Mouse (Mus musculus) left cerebral cortex, postnatal 25 days (tissue): ENCODE measurements around the gene Tbc1d16. TPM values are rescaled to one million over a fixed set of nuclear protein-coding genes. Genes with fewer than 3 reads are reported as not detected.
A peak's percentile ranks its signal among the peaks of the same experiment; 100 is the strongest.

Source experiments
- DNase-seq, 2 experiments: peaks; one replicate each; pipeline ENCODE4 v3.0.0; 2022; ENCODE audit warnings: low spot score in 2 of 2, mixed read lengths in 1 of 2
- intact Hi-C: fragments of 180-260 bp; cut with DNase I; formaldehyde crosslinking; loops from one replicate; pipeline ENCODE4 v1.15.1; 2025
- total RNA-seq, 2 experiments: library from RNA; stranded (reverse); gene quantifications; 2 replicates each; pipeline ENCODE4 v1.2.3; 2021

Gene Tbc1d16
- total RNA-seq, 2 experiments from 2014 or later: 32.1 to 40.9 TPM

DNA sequence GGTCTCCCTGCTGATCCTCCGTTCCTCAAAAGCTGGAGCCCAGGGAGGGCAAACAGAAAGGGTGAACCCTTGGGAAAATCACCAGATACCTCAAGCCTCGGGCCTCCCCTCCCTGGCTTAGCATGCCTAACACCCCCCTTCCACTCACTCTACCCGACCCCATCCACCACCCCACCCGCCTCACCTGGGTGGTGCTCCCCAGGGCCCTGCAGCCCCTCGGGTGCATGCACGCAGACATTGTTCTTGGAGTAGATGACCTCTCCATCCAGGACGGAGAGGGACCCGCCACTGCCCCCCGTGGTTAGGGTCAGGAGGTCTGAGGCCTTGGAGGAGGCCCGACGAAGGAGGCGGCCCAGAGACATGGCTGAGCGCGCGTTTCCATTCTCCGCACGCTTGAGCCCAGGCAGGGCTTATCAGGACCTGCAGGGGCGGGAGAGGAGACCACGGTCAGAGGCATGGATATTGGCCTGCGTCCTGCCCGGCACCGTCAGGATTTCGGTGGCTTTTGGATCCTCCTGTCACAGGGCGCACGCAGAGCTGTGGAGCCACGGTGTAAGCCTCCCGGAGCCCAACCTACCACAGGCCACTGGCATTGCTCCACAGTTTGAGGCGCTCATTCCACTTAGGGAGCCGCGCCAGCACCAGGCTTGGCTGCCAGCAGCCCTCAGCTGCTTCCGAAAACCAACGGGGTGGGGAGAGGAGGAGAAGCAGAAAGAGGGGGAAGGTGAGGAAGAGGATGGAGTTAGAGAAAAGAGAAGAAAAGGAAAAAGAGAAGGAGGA lies 17.8 kb downstream of the Tbc1d16 start:
- peak; percentile 56 to 81 for DNase-seq
- intact Hi-C loops: no loop called here

DNA sequence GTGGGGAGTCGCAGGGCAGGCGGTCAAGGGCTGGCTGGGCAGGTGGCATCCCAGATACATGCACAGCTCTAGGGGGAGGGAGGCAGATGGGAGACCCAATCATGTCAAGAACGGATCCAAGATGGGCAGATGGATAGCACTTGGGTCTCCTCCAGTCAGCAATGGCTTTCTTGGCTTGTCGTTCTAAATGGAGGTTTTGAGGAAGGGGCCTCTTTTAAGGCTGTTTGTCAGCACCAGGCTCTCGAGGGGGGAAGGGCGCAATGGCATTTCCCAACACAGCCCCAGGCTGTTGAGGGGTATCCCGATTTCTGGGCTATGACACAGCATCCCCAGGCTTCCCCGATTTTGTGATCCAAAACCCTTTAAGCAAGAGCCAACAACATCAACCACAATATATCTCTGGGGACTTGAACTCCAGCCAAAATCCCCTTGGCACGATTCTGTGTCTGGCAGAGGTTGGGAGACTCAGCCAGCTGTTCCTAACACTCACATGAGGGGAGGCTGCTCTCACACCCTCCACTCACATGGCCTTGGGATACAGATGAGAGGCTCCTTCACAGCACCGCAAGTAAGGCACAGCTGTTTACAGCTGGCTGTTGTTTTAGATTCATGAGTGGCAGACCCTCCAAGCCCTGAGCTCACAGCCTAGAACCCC lies 18.8 kb downstream of the Tbc1d16 start:
- intact Hi-C loops: no loop called here
- DNase-seq: peak in 1 of 2 experiments; percentile 31

DNA sequence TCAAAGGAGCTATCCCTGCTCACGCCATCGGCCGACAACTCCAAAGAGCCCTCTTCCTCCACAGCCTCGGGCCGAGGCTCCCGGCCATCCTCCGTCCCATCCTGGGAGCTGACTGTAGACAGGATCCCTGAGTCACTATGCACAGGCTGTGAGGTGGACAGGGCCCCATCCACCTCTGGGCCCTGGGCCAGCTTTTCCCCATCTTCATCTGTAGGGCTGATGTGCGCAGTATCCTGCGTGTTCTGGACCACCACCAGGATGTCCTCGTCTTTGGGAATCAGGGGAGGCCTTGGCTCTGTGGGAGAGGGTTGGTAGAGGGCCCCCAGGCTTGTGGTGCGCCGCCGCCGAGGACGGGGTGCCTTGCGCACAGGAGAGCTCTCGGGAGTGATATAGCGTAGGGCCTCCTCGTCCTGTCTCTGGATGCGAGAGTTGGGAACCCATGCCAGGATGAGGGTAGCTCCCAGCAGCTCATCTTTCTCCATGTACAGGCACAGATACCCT lies 19.4 kb downstream of the Tbc1d16 start:
- intact Hi-C loops: no loop called here
- no peak for DNase-seq

DNA sequence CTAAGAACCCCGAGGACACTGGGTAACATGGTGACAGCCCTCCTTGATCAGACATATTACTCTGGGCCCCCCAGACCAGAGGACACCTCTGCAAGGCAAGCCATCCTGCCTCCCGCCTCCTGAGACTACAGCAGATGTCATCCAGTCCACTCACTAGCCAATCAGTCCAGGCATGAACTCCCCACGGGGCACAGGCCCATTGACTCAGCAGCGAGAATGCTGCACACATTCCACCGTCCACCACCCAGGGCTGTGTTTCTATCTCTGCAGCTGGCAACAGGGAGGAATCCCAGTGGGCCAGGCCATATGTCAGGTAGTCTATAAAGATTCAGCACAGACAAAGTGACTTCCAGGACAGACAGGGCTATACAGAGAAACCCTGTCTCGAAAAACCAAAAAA lies 20.3 kb downstream of the Tbc1d16 start:
- no peak for DNase-seq
- intact Hi-C loops: loop anchor here (2.0 kb wide), 1 partner anchor 41 kb away; no protein-coding TSS in a partner anchor

DNA sequence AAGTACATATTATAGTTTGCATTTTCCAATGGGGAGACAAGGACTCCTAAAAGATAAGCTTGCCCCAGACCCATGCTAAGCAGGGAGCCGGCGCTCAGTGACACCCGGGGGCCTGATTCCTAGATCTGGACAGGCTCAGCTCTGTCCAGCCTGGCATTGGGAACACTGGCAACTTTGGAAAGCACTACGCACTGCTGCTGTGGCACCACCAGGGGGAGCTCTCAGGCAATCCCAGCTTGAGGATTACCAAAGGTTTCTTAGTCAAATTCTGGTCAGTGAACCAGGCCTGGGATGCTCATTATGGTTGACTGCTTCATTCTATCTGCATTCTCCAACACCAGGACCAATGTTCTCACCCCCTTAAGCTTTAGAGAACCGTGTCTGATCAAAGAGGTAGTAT lies 21.7 kb downstream of the Tbc1d16 start:
- intact Hi-C loops: loop anchor here (2.0 kb wide), 1 partner anchor 42 kb away; no protein-coding TSS in a partner anchor
- peak; percentile 47 to 62 for DNase-seq

DNA sequence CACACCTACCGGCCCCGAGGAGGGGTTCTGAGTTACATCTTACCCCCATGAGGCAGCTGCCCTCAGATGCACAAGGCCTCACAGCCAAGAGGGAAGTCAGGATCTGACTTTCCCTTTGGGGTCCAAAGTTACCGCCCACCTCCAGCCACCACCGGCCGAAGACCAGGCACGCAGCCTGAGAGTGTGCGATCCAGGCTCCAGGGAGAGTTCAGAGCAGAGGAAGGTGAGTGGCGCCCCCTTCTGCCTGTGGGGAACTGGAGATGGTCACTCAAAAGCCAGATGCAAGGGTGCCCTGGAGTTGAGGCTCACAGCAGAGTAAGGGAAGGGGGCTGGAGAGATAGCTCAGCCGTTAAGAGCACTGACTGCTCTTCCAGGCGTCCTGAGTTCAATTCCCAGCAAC lies 22.6 kb downstream of the Tbc1d16 start:
- intact Hi-C loops: loop anchor here (2.0 kb wide), 1 partner anchor 43 kb away; no protein-coding TSS in a partner anchor
- DNase-seq: no peak

DNA sequence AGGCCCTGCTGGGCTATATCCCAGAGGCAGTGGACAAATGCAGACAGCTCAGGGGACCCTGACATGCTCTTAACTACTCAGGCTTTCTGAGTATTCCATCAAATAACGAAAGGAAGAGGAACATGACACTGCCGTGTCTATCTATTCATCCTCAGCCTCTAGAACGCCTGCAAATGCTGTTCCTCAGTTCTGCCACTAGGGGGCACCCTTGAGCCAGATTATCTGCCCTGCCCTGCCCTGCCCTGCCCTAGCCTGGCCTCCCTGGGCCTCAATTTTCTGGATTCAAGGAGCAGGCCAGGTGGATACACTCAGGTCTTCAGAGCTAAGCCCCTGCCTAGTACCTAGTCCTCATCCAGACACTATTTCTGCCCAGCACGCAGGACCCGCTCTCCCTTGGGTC lies 24.9 kb downstream of the Tbc1d16 start:
- intact Hi-C loops: no loop called here

DNA sequence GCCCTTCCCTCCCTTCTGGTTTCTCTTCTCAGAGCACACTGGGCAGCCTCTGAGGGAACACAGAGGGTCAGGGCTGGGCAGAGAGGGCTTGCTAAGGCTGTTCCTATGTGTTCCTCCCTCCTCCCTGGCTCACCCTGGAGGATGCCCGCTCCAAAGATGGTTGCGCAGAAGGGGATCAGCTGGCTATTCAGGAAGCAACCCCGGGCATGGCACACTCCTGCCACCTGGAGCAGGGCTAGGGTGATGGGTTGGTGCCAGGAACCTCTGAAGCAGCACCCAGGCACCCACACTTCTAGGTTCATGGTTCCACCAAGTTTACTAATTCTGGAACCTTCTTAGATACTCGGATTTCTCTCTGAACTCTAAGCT lies 29.1 kb downstream of the Tbc1d16 start:
- intact Hi-C loops: no loop called here
- DNase-seq: no peak

More for the DNA sequence above, 24.9 kb downstream of the Tbc1d16 start:
- no peak for DNase-seq

DNA sequence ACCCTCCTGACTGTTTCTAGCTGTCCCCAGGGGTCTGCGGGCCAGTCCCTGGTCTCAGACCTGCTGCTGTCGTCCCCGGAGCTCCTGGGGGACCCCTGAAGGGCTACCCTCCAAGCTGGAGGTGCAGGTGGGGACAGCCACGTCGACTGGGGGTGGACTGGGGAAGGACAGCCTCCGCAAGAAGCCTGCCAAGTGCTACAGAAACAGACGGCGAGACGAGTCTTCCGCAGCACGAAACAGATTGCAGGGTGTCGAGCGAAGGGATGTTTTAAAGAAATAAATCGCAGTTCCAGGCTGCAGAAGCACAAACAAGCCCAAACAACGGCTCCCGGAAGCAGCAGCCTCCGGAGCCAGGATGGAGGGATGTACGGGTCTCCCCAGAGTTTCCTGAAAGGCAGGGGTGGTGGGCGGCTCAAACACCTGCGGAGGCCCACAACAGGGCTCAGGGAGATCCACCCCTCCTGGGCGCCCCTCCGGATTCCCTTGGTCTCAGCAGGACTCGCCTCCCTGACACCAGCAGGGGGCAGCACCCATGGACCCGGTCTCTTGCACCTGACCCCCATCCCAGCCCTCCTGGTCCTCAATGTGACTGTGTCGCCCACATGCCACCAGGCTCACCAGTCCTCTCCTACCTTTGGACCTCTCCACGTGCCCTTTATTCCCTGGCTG lies 29.6 kb downstream of the Tbc1d16 start:
- peak; percentile 76 to 93 for DNase-seq
- intact Hi-C loops: no loop called here

DNA sequence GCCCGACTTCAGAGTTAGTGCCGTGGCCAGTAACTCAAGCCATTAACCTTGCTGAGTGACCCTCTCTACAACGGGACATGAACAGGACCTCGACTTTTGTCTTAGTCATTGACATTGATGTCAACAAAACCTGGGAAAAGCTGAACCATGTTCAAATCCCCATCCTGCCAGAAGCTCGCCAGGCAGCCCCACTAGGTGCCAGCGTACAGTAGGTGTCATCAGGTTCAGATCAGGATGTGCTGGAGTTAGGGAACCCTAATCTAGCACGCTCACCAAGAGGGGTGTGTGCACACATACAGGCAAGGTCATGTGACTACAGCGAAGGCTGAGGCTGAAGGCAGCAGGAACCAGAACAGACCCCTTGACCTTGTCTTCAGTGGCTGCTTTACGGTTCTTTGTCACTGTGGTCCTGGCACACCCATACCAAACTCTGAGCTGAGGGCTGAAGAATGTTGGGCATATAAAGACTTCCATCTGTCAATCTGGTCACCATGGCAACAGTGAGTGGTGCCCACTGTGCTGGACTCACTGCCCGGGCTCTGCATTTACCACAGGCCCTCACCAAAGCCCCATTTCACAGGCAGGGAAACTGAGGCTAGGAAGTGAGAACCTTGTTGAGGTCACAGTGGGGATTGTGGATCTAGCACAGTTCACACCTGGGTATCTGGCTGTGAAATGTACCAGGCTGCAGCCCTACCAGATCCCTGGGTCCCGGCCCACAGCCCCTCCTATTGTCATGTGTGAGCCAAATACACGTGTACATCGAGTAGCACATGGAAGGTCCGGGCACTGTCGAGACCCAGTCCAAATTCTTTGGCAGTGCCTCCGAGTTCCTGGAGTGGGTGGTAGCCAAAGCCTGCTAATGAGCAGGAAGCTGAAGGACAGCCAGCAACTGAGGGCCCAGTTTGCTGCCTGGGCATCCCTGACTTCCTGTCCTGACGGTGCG lies 30.4 kb downstream of the Tbc1d16 start:
- peak in 1 of 2 experiments; percentile 40 for DNase-seq
- intact Hi-C loops: no loop called here

DNA sequence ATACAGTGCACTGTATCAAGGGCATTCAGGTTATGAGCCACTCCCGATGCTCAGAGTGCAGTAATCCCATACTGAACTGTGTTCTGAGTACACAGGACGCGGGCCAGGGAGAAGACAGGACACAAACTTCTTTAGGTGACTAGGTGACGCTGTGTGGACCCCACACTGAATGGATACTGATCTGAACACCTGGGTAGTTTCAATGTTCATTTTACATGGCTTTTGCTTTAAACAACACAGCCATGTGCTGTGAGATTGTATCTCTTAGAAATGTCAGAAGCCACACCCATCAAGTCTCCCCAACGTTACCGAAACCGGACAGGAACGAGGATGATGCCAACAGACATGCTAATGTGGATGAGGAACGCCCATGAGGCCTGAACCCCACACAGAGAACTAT lies 35.7 kb downstream of the Tbc1d16 start:
- no peak for DNase-seq
- intact Hi-C loops: no loop called here

DNA sequence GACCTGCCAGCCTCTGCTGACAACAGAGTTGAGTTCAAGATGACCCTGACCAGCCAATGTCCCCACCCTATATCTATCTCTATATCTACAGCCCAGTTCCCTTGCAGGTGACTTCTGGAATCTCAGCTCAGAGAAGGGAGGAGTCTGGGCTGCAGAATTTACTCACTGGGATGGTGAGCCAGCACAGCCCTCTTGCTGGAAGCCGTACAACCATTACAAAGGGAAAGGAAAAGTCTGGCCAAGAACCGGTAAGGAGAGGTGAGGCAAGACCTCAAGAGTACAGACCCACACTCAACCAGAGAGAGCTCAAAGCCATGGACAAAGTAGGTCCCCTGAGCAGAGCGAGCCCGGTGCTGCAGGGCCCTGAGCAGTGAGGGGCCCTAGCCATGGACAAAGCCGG lies 36.1 kb downstream of the Tbc1d16 start:
- intact Hi-C loops: no loop called here
- no peak for DNase-seq

DNA sequence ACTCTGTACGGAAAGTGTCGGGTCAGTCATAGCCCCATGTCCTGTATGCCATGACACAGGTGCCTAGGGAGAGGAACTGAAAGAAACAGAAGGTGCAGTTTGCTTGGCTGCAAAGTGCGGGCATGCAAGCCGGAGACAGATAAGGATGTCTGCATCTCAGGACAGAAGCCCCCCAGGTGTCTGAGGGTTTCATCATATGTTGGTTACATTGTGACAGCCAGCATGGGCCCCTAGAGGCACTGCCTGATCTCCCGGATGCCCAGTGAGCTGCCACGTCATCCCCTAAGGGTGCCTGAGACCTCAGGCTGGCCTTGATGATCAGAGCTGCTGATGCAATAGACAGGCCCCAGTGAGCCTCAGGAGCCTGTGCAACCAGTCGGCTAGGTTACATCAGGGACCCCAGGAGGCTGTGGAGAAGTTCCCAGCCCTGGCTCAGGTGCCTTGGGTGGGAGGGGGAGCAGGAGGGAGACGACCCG lies 36.7 kb downstream of the Tbc1d16 start:
- DNase-seq: no peak
- intact Hi-C loops: loop anchor here (2.0 kb wide), 2 partner anchors 103 to 141 kb away; no protein-coding TSS in a partner anchor

DNA sequence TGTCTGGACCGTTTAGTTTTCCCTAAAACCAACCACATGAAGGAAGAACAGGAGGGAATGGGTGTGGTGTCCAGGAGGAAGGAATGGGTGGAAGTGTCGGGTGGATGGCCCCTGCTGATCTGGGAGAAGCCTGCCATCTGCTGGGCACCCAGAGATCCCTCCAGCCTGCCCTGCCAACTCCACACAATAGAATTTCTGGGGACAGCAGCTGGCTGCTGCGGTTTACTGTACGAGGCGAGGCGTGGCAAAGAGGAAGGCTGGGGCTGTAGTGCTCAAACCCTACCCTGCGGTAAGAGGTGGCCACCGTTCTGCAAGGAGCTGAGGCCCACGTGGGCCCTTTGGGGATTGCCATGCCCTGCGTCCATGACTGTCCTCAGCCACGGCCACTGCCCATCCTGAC lies 37.8 kb downstream of the Tbc1d16 start:
- DNase-seq: peak; percentile 41 to 64
- intact Hi-C loops: loop anchor here (2.0 kb wide), 2 partner anchors 102 to 140 kb away; no protein-coding TSS in a partner anchor

DNA sequence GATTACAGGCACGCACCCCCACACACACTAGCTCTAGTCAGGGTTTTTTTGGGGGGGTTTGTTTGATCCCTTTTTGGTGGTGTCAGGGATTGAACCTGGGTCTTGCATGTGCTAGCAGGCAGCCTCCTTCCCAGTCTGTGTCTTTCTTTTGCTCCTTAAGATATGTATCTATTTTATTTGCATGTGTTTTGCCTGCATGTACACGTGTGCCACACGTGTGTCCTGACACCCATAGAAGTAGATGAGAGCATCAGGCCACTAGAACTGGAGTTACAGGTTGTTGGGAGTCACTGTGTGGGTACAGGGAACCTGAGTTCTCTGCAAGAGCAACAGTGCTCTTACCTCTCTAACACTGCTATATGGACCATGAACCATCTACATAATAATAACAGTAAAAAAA lies 39.0 kb downstream of the Tbc1d16 start:
- intact Hi-C loops: loop anchor here (5.0 kb wide), 1 partner anchor 77 kb away; no protein-coding TSS in a partner anchor
- no peak for DNase-seq

DNA sequence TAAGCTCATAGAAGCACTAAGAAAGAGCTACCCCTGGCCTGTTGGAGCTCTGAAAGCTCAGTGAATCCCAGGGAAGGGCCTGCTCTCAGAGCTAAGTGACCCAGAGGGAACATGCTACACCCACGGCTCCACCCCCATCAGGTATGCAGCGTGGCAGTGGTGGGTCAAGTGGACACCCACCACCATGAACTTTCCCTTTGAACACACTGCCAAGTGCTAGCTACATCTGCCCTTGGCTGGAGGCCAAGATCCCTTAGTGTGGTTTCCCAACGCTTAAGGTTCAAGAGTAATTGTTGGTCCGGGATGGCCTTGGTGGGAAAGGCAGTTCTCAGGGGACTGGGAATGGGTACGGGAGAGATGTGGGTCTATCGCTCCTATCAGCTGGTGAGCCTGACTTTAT lies 39.9 kb downstream of the Tbc1d16 start:
- intact Hi-C loops: loop anchor here (5.0 kb wide), 1 partner anchor 76 kb away; no protein-coding TSS in a partner anchor
- no peak for DNase-seq

DNA sequence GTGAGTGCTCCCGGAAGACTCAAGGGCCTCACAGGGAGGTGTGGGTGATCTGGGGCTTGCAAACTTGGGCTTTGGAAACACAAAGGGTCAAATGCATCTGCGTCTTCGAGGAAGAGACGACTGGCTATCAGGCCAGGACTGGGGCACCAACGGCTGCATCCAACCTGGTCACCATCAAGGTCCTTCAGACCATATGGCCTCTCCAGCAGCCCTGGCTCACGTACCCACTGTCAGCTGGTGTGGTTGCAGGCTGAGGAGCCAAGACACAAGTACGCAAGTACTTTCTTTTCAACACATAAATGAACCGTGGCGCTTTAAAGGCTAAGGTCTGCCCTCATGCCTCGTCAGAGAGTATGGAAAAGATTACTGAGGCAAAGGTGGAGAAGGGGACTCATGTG lies 40.5 kb downstream of the Tbc1d16 start:
- intact Hi-C loops: loop anchor here (5.0 kb wide), 1 partner anchor 75 kb away; no protein-coding TSS in a partner anchor
- DNase-seq: no peak

DNA sequence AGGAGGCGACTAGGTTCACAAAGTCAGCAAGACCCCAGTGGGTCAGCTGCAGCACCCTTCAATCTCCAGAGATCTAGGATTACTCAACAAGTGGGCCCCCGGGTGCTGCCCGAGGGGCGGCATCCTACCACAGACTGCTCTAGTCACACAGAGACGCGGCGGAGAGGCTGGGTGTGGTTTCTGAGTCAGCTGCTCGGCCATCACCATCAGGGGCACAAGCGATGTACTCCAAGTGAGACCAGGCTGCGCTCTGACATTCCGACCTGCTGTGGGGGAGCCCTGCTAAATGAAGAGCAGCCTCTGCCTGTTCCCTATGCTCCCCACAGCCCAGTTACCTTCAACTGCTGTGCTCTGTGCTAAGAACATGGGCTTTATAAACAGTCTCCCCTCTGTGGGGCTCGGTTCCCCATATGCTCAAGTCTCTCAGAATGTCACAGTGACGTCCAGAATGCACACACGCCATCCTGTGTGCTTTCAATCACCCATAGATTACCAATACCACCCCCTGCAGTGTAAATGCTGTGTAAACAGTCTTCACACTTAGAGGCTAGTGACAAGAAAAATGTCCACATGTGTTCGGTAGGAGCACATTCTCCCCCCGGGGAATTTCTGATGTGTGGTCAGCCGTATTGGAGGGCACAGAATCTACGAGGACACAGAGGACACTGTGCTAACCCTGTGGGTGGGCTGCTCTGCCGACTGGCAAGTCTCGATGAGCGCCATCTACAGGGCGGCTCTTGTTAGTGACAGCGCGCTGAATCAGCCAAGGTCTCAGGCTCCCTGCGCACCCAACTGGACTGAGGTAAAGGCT lies 41.1 kb downstream of the Tbc1d16 start:
- DNase-seq: peak; percentile 60 to 61

More for the DNA sequence above, 41.1 kb downstream of the Tbc1d16 start:
- intact Hi-C loops: loop anchor here (5.0 kb wide), 1 partner anchor 75 kb away; no protein-coding TSS in a partner anchor
